Mouse (Mus musculus) common myeloid progenitor, adult 5-6 weeks (primary cell): ENCODE results near the gene Olfr298. TPM values are rescaled to one million over a fixed set of nuclear protein-coding genes. Genes with fewer than 3 reads are reported as not detected.

ENCODE experiments used
- ATAC-seq: replicated peaks from 2 replicates; pipeline ENCODE4 v1.8.0; 2016; ENCODE audit warnings: low read depth, mild to moderate bottlenecking, moderate TSS enrichment, inconsistent platforms; ENCODE audit not compliant: poor library complexity, severe bottlenecking
- total RNA-seq: library from RNA; stranded (forward); fragments of 200-1000, 187-1606 nt; gene quantifications from 2 replicates; pipeline ENCODE4 v1.2.3, GENCODE M21; 2017

Olfr298 gene
- not detected in 2 replicates for total RNA-seq

GRCm38 (mm10) chr7:86492384-86492783 lies at the start of gene Olfr298:
Gene Olfr298 (minus strand): TSS chr7:86492484.
- no peak for ATAC-seq

- no peak for ATAC-seq
Observed at GRCm38 (mm10) chr7:86519668-86520067, 27.4 kb upstream of the Olfr298 start, which contains the start of gene Olfr297. Gene Olfr297 (plus strand): TSS chr7:86519968.

GRCm38 (mm10) chr7:86459621-86460020 lies 32.7 kb downstream of the Olfr298 start, which contains the start of gene Olfr299:
Gene Olfr299 (plus strand): TSS chr7:86459921.
- ATAC-seq, result no peak

Other genes starting within 250 kb of the Olfr298 start
- gene Vmn2r76, start 246.2 kb downstream of the Olfr298 start, total RNA-seq, result not detected in 2 replicates
- gene Olfr310, start 215.3 kb downstream of the Olfr298 start, total RNA-seq, result not detected in 2 replicates
- gene Olfr309, start 178.8 kb downstream of the Olfr298 start, total RNA-seq, result not detected in 2 replicates
- gene Olfr308, start 166.9 kb downstream of the Olfr298 start, total RNA-seq, result not detected in 2 replicates
- gene Olfr307, start 154.9 kb downstream of the Olfr298 start, total RNA-seq, result not detected in 2 replicates
- gene Olfr305, start 125.6 kb downstream of the Olfr298 start, total RNA-seq, result not detected in 2 replicates
- not detected in 2 replicates for gene Olfr304, start 105.8 kb downstream of the Olfr298 start, total RNA-seq
- gene Olfr303, start 94.7 kb downstream of the Olfr298 start, total RNA-seq, result not detected in 2 replicates
- gene Olfr301, start 88.6 kb downstream of the Olfr298 start, total RNA-seq, result not detected in 2 replicates
- gene Olfr299, start 32.6 kb downstream of the Olfr298 start, total RNA-seq, result not detected in 2 replicates
- gene Olfr297, start 27.5 kb upstream of the Olfr298 start, total RNA-seq, result not detected in 2 replicates
- gene Olfr295, start 91.4 kb upstream of the Olfr298 start, total RNA-seq, result not detected in 2 replicates
- gene Olfr294, start 124.2 kb upstream of the Olfr298 start, total RNA-seq, result not detected in 2 replicates
- not detected in 2 replicates for gene Olfr293, start 156.6 kb upstream of the Olfr298 start, total RNA-seq
- not detected in 2 replicates for gene Olfr292, start 195.8 kb upstream of the Olfr298 start, total RNA-seq